Mouse (Mus musculus): Measurements from ENCODE around the gene Dop1b. TPM values are rescaled to one million over a fixed set of nuclear protein-coding genes. Genes with fewer than 3 reads are reported as not detected.

The Dop1b gene
- polyA plus RNA-seq, 1 experiment: 89.3 TPM

DNA sequence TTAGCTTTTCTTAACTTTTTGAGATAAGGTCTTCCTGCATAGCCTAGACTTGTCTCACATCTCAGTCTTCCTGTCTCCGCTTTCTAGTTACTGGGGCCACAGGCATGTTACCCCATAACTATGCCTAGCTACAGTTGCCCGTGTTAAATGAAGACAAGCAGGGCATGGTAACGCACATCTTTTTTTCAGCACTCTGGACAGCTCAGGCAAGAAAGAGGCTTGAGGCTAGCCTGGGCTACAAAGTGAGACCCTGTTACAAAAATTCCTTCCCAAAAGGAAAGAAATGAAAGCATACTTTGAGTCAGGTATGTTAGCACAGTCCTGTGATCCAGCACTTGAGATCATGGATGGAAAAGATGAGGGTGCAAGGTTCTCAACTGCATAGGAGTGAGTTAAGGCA lies 138.8 kb downstream of the Dop1b start:
- H3K4me3 ChIP-seq (ENCODE audit: insufficient read depth, low read length): no peak overlapping the region
- no peaks in the 10 kb centered on the region for H3K4me1 ChIP-seq (ENCODE audit: control insufficient read depth, insufficient read depth, low read length)
- no peak overlapping the region for H3K27ac ChIP-seq (ENCODE audit: insufficient read depth, low read length)
- TF ChIP-seq POLR2A (IDR thresholded peaks at IDR 0.05; ENCODE audit: extremely low read depth, insufficient read depth, low read length): no peak
- no peak for TF ChIP-seq CTCF (IDR thresholded peaks at IDR 0.05; ENCODE audit: extremely low read depth, insufficient read depth, low read length)

GRCm38 (mm10) chr16:93859967-93860366 lies 148.3 kb downstream of the Dop1b start:
- Histone ChIP-seq H3K4me1 (ENCODE audit: control insufficient read depth, insufficient read depth, low read length) (no peaks in the 10 kb centered on the region), H3K27ac (ENCODE audit: insufficient read depth, low read length) (no peak overlapping the region), H3K4me3 (ENCODE audit: insufficient read depth, low read length) (no peak overlapping the region)
- TF ChIP-seq POLR2A (IDR thresholded peaks at IDR 0.05; ENCODE audit: extremely low read depth, insufficient read depth, low read length): no peak
- no peak for TF ChIP-seq CTCF (IDR thresholded peaks at IDR 0.05; ENCODE audit: extremely low read depth, insufficient read depth, low read length)

Other genes starting within 250 kb of the Dop1b start
- 20.4 and 24.0 TPM in 2 replicates for gene Setd4, start 107.8 kb upstream of the Dop1b start, polyA plus RNA-seq (2012; rRNA removed)
- 121 and 132 TPM in 2 replicates for gene Cbr1, start 106.1 kb upstream of the Dop1b start, polyA plus RNA-seq (2012; rRNA removed)
- 0.36 and 0.79 TPM in 2 replicates for gene Gm5678, start 83.8 kb upstream of the Dop1b start, polyA plus RNA-seq (2012; rRNA removed)
- 18.5 and 22.1 TPM in 2 replicates for gene Cbr3, start 28.7 kb upstream of the Dop1b start, polyA plus RNA-seq (2012; rRNA removed)
- 19.6 and 22.0 TPM in 2 replicates for gene Morc3, start 120.2 kb downstream of the Dop1b start, polyA plus RNA-seq (2012; rRNA removed)
- gene Chaf1b, start 172.0 kb downstream of the Dop1b start, polyA plus RNA-seq (2012; rRNA removed): 0.74 and 0.96 TPM in 2 replicates